Mouse (Mus musculus): Measurements from ENCODE around the gene Ebf3. TPM values are rescaled to one million over a fixed set of nuclear protein-coding genes. Genes with fewer than 3 reads are reported as not detected.
A peak's percentile ranks its signal among the peaks of the same experiment; 100 is the strongest.

Ebf3 gene
- polyA plus RNA-seq, 1 experiment from 2014 or later: 15.9 TPM

- Histone ChIP-seq H3K4me3 (ENCODE audit: low read depth, low read length) (peak overlapping the region; percentile 91), H3K27ac (ENCODE audit: low read depth, low read length) (peak overlapping the region; percentile 96), H3K9me3 (ENCODE audit: control insufficient read depth, low read length) (no peaks in the 10 kb centered on the region), H3K27me3 (ENCODE audit: control insufficient read depth, insufficient read depth, low read length) (peaks cover 31% of the 10 kb centered on the region), H3K4me2 (replicated peaks; ENCODE audit: low read depth, low read length) (peak overlapping the region; percentile 91), H3K9ac (ENCODE audit: low read depth, low read length) (peak overlapping the region; percentile 93), H3K4me1 (replicated peaks; ENCODE audit: control insufficient read depth, insufficient read depth, low read length) (peaks cover 20% of the 10 kb centered on the region), H3K36me3 (ENCODE audit: control insufficient read depth, insufficient read depth, low read length) (no peaks in the 10 kb centered on the region)
- DNase-seq (ENCODE audit: low spot score) (peak; percentile 63), ATAC-seq (ENCODE audit: low FRiP score) (no peak)
- under 1% methylated on average over 79 of the region's 79 CpGs for WGBS
These were observed 902 bp downstream of the Ebf3 start for GRCm38 (mm10) chr7:137313183-137313903.

GRCm38 (mm10) chr7:137312933-137313182 lies 1.4 kb downstream of the Ebf3 start:
- Histone ChIP-seq H3K4me3 (ENCODE audit: low read depth, low read length) (peak overlapping the region; percentile 91), H3K9me3 (ENCODE audit: control insufficient read depth, low read length) (no peaks in the 10 kb centered on the region), H3K4me2 (replicated peaks; ENCODE audit: low read depth, low read length) (peak overlapping the region; percentile 91), H3K4me1 (replicated peaks; ENCODE audit: control insufficient read depth, insufficient read depth, low read length) (peaks cover 16% of the 10 kb centered on the region; the same call in 1 of the 2 replicates), H3K9ac (ENCODE audit: low read depth, low read length) (peak overlapping the region; percentile 93), H3K27ac (ENCODE audit: low read depth, low read length) (peak overlapping the region; percentile 96), H3K36me3 (ENCODE audit: control insufficient read depth, insufficient read depth, low read length) (no peaks in the 10 kb centered on the region), H3K27me3 (ENCODE audit: control insufficient read depth, insufficient read depth, low read length) (peaks cover 28% of the 10 kb centered on the region)
- DNase-seq (ENCODE audit: low spot score): no peak
- WGBS: under 1% methylated on average over 10 of the region's 10 CpGs
- no peak for ATAC-seq (ENCODE audit: low FRiP score)

- Histone ChIP-seq H3K27me3 (ENCODE audit: control insufficient read depth, insufficient read depth, low read length) (peaks cover 22% of the 10 kb centered on the region), H3K9me3 (ENCODE audit: control insufficient read depth, low read length) (no peaks in the 10 kb centered on the region), H3K4me1 (replicated peaks; ENCODE audit: control insufficient read depth, insufficient read depth, low read length) (peaks cover 12% of the 10 kb centered on the region; the same call in 1 of the 2 replicates), H3K9ac (ENCODE audit: low read depth, low read length) (peak overlapping the region; percentile 93), H3K4me3 (ENCODE audit: low read depth, low read length) (peak overlapping the region; percentile 91), H3K36me3 (ENCODE audit: control insufficient read depth, insufficient read depth, low read length) (no peaks in the 10 kb centered on the region), H3K4me2 (replicated peaks; ENCODE audit: low read depth, low read length) (peak overlapping the region; percentile 91), H3K27ac (ENCODE audit: low read depth, low read length) (peak overlapping the region; percentile 63; the same call in 1 of the 2 replicates)
- no peak for DNase-seq (ENCODE audit: low spot score)
- WGBS: under 1% methylated on average over 17 of the region's 17 CpGs
- no peak for ATAC-seq (ENCODE audit: low FRiP score)
These were observed 1.9 kb downstream of the Ebf3 start for GRCm38 (mm10) chr7:137312166-137312932.

- Histone ChIP-seq H3K9me3 (ENCODE audit: control insufficient read depth, low read length) (no peaks in the 10 kb centered on the region), H3K4me1 (replicated peaks; ENCODE audit: control insufficient read depth, insufficient read depth, low read length) (peaks cover 17% of the 10 kb centered on the region; the same call in 1 of the 2 replicates), H3K9ac (ENCODE audit: low read depth, low read length) (peak overlapping the region; percentile 90), H3K36me3 (ENCODE audit: control insufficient read depth, insufficient read depth, low read length) (no peaks in the 10 kb centered on the region), H3K27ac (ENCODE audit: low read depth, low read length) (peak overlapping the region; percentile 90), H3K4me2 (replicated peaks; ENCODE audit: low read depth, low read length) (peak overlapping the region; percentile 91), H3K4me3 (ENCODE audit: low read depth, low read length) (peak overlapping the region; percentile 91), H3K27me3 (ENCODE audit: control insufficient read depth, insufficient read depth, low read length) (peaks cover 17% of the 10 kb centered on the region)
- WGBS: 2% methylated on average over 8 of the region's 8 CpGs
- DNase-seq (ENCODE audit: low spot score) (no peak), ATAC-seq (ENCODE audit: low FRiP score) (no peak)
These were observed 2.7 kb downstream of the Ebf3 start for GRCm38 (mm10) chr7:137311341-137312110.

GRCm38 (mm10) chr7:137310876-137311275 lies 3.4 kb downstream of the Ebf3 start:
- H3K36me3 ChIP-seq (ENCODE audit: control insufficient read depth, insufficient read depth, low read length): no peaks in the 10 kb centered on the region
- peaks cover 12% of the 10 kb centered on the region for H3K27me3 ChIP-seq (ENCODE audit: control insufficient read depth, insufficient read depth, low read length)
- ATAC-seq (ENCODE audit: low FRiP score) (no peak), DNase-seq (ENCODE audit: low spot score) (no peak)
- H3K4me1 ChIP-seq (replicated peaks; ENCODE audit: control insufficient read depth, insufficient read depth, low read length): peaks cover 17% of the 10 kb centered on the region; the same call in 1 of the 2 replicates
- peak overlapping the region; percentile 91 for H3K4me2 ChIP-seq (replicated peaks; ENCODE audit: low read depth, low read length)
- H3K9ac ChIP-seq (ENCODE audit: low read depth, low read length): peak overlapping the region; percentile 90
- under 1% methylated on average over 11 of the region's 11 CpGs for WGBS
- peak overlapping the region; percentile 90 for H3K27ac ChIP-seq (ENCODE audit: low read depth, low read length)
- H3K4me3 ChIP-seq (ENCODE audit: low read depth, low read length): peak overlapping the region; percentile 91
- no peaks in the 10 kb centered on the region for H3K9me3 ChIP-seq (ENCODE audit: control insufficient read depth, low read length)

GRCm38 (mm10) chr7:137310091-137310761 lies 4.0 kb downstream of the Ebf3 start:
- peak overlapping the region; percentile 91 for H3K4me2 ChIP-seq (replicated peaks; ENCODE audit: low read depth, low read length)
- ATAC-seq (ENCODE audit: low FRiP score) (no peak), DNase-seq (ENCODE audit: low spot score) (peak; percentile 71)
- H3K9me3 ChIP-seq (ENCODE audit: control insufficient read depth, low read length): no peaks in the 10 kb centered on the region
- H3K27ac ChIP-seq (ENCODE audit: low read depth, low read length): peak overlapping the region; percentile 90
- H3K36me3 ChIP-seq (ENCODE audit: control insufficient read depth, insufficient read depth, low read length): no peaks in the 10 kb centered on the region
- H3K9ac ChIP-seq (ENCODE audit: low read depth, low read length): peak overlapping the region; percentile 90
- H3K4me1 ChIP-seq (replicated peaks; ENCODE audit: control insufficient read depth, insufficient read depth, low read length): peaks cover 15% of the 10 kb centered on the region; the same call in 1 of the 2 replicates
- H3K27me3 ChIP-seq (ENCODE audit: control insufficient read depth, insufficient read depth, low read length): peaks cover 11% of the 10 kb centered on the region
- peak overlapping the region; percentile 91 for H3K4me3 ChIP-seq (ENCODE audit: low read depth, low read length)
- under 1% methylated on average over 43 of the region's 49 CpGs for WGBS

GRCm38 (mm10) chr7:137309071-137310066 lies 4.9 kb downstream of the Ebf3 start:
- Histone ChIP-seq H3K4me1 (replicated peaks; ENCODE audit: control insufficient read depth, insufficient read depth, low read length) (peaks cover 12% of the 10 kb centered on the region; the same call in 1 of the 2 replicates), H3K9me3 (ENCODE audit: control insufficient read depth, low read length) (no peaks in the 10 kb centered on the region), H3K27me3 (ENCODE audit: control insufficient read depth, insufficient read depth, low read length) (peaks cover 4% of the 10 kb centered on the region), H3K4me2 (replicated peaks; ENCODE audit: low read depth, low read length) (peak overlapping the region; percentile 91), H3K27ac (ENCODE audit: low read depth, low read length) (peak overlapping the region; percentile 90), H3K9ac (ENCODE audit: low read depth, low read length) (peak overlapping the region; percentile 90), H3K4me3 (ENCODE audit: low read depth, low read length) (peak overlapping the region; percentile 91), H3K36me3 (ENCODE audit: control insufficient read depth, insufficient read depth, low read length) (no peaks in the 10 kb centered on the region)
- under 1% methylated on average over 86 of the region's 93 CpGs for WGBS
- DNase-seq (ENCODE audit: low spot score): peak; percentile 74
- peak; percentile 22; the same call in 1 of the 2 replicates for ATAC-seq (ENCODE audit: low FRiP score)

All from hindbrain, embryonic 11.5 days (tissue).